Mouse (Mus musculus) kidney, adult 8-10 months (tissue): ENCODE results near the gene Trip10.
A peak's percentile ranks its signal among the peaks of the same experiment; 100 is the strongest.

ENCODE experiments used
- DNase-seq, 2 experiments: peaks; one replicate each; pipeline ENCODE4 v3.0.0; 2022

Gene Trip10

DNA sequence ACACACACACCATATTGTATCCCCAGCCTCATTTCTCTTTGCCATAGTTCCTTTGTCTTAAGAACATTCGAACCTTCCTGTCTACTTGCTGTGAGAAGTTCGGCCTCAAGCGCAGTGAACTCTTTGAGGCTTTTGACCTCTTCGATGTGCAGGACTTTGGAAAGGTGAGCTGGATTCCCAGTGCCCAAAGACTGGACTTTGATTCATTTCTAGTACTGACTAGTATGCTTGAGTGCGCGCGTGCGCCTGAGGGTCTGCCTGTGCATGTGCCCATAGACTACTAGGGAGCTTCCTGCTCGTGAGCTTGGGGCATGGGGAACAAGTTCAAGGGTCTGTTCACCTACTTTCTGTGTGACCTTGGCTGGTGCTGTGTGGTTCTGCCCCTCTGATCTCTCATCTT is 46.7 kb downstream of the Trip10 start:
- DNase-seq = peak; percentile 63 to 84

DNA sequence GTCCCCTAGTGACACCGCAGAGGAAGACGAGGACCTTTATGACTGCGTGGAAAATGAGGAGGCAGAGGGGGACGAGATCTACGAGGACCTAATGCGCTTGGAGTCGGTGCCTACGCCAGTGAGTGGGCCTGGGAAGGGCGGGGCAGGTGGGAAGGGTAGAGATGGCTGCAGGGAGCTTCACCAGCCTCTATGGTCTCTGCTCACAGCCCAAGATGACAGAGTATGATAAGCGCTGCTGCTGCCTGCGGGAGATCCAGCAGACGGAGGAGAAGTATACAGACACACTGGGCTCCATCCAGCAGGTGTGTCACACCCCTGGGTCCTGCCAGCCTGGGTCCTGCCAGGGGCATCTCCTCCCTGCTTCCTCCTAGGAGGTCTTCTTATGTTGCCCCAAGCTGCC is 47.8 kb downstream of the Trip10 start:
- no peak for DNase-seq

DNA sequence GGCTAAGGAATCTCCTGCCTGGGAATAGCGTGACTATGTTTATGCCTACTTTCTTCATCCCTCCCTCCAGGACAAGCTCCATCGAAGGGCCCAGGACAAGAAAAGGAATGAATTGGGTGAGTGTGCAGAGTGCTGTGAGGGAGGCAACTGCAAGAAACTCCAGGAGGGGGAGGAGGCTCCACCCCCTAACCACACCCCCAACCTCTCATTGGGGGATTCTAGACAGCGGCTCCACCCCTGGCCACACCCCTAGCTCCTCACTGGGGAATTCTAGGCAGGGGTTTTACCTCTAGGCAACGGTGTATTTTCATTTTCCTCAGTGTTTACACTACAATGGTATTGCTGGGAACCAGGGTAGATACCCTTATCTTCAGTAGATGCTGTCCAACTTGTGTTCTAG is 56.3 kb downstream of the Trip10 start:
- no peak for DNase-seq

DNA sequence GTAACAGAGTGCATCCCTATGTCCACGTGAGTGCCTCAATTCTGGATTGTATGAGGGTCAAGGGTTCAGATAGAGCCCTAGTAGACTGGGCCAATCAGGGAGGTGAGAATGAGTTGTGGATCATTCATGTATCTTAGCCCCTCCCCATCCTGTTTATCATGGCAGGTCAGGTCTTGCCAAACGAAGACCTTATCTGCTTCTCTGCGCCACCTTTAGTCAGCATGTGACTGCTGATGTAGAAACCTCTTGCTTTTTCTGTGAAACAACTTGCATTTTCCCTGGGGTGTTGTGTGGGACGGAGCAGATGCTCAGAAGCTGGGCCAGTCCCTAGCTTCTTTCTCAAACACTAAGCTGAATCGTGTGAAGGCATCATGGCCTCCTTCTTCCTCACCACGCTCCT is 57.8 kb downstream of the Trip10 start:
- no peak for DNase-seq

DNA sequence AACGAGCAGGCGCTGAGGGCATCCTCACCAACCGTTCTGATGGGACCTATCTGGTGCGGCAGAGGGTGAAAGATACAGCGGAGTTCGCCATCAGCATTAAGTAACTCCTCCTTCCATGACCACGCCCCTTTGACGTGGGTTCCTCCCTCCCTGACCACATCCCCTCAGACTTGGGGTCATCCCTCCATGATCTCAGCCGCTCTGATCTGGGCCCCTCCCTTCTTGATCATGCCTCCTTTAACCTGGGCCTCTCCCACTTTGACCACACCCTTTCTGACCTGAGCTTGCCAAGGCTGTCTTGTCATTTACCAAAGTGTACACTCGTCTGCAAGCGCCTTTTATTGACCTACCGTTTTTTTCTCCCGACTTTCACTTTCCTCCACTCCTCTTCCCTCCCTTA is 62.5 kb downstream of the Trip10 start:
- DNase-seq = no peak
